Mouse (Mus musculus): Measurements from ENCODE around the gene Col5a1.

The Col5a1 gene

GRCm38 (mm10) chr2:28038391-28039096 lies 152.3 kb downstream of the Col5a1 start:
- peak; percentile 60 for DNase-seq

DNA sequence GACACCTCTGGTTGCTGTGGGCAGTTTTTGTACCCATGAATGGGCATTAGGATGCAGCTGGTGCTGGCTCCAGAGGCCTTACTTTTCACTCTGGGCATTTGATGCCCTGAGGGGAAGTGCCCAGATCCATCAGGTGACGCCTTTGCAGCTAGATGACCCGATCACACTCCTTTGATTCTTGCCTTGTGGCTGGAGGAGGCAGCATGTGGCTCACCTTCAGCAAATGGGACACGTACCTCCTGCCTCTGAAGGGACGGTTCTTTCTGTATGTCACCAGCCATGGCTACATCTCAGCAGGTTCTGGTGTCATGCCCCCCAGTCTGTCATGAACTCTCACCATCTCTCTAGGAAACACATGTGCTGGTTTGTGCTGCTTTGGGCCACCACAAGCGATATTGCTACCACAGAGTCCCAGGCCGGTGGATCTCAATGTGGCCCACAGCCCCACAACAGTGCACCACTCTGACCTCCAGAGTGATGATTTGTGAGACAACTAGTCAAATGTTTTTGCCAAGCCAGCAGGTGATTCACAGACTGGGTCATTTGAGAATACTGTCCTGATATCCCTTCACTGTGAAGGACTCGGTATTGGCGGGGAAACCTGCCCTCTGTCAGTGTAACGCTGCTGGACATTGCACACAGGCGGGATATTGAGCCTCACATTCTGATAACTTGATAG lies 153.6 kb downstream of the Col5a1 start:
- DNase-seq: no peak

GRCm38 (mm10) chr2:28040466-28040865 lies 154.2 kb downstream of the Col5a1 start:
- no peak for DNase-seq

- no peak for DNase-seq
These were observed 158.8 kb downstream of the Col5a1 start for GRCm38 (mm10) chr2:28044920-28045598.

GRCm38 (mm10) chr2:28046311-28046710 lies 160.1 kb downstream of the Col5a1 start:
- no peak for DNase-seq

GRCm38 (mm10) chr2:28047092-28047491 lies 160.9 kb downstream of the Col5a1 start:
- no peak for DNase-seq

DNA sequence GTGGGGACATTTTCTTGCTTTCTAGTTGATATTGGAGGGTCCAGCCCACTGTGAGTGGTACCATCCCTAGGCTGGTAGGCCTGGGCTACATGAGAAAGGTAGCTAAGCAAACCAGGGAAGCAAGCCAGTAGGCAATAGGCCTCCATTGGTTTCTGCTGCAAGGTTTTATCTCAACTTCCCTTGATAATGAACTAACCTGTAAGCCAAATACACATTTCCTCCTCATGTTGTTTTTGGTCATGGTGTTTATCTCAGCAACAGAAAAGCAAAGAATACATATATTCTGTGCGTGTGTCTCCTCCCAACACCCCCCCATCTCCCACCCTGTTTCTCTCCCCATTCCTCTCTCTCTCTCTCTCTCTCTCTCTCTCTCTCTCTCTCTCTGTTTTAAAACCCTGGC lies 173.7 kb downstream of the Col5a1 start:
- no peak for DNase-seq

- DNase-seq: no peak
These were observed 177.6 kb downstream of the Col5a1 start for GRCm38 (mm10) chr2:28063711-28064338.

DNA sequence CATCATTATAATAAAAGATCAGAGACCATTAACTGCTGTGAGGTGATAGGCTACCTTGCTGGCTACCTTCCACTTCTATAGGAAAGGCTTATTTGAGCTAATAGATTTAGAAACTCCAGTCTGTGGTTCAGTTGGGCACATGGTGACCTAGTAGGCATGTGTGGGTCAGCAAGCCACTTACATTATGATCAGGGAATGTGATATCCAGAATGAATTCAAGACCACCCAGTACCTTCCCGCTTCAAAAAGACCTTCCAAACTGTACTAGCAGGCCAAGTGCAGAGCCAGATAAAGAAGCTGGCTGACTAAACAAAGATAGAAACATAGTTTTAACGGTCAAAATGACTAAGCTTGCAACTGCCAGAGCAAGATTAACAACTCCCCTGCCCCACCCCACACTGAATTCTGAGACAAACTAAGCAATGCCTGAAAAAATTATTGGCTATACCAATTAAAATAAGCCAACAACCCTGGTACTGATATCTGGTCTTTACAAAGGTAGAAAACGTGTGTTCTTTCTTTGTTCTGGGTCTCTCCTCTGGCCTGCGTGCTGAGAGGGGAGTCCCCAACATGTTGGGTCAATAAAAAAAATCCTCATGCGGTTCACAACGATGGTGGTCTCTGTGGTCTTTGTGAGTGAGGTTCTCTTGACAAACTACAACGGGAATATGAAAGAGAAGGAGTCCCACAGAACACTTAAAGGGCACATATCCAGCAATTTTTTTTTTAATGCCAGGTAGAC lies 178.3 kb downstream of the Col5a1 start:
- DNase-seq: no peak

GRCm38 (mm10) chr2:28065081-28065651 lies 178.9 kb downstream of the Col5a1 start:
- no peak for DNase-seq

GRCm38 (mm10) chr2:28066686-28067085 lies 180.5 kb downstream of the Col5a1 start:
- DNase-seq: no peak

GRCm38 (mm10) chr2:28067175-28067574 lies 180.9 kb downstream of the Col5a1 start:
- peak; percentile 41 to 48 for DNase-seq

- peak in 1 of 2 experiments; percentile 26 for DNase-seq
These were observed 181.8 kb downstream of the Col5a1 start for GRCm38 (mm10) chr2:28067821-28068536.

DNA sequence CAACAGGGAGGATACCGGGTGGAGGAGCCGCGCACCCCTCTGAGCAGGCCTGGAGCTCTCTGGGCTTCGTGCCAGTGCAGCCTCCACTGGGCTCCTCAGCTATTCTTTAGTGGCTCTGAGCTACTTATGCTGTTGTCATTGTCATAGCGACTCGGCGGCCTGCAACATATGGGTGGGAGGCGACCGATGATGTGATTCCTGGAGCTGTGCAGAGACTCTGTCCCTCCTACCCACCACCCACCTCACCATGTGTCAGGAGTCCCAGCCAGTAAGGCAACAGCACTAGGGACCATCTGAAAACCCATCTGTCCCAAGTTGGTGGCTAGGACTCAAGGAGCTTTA lies 182.3 kb downstream of the Col5a1 start:
- peak; percentile 8 to 22 for DNase-seq

- no peak for DNase-seq
These were observed 189.5 kb downstream of the Col5a1 start for GRCm38 (mm10) chr2:28075616-28076187.

- no peak for DNase-seq
These were observed 198.5 kb downstream of the Col5a1 start, which contains the start of gene Fcnb for GRCm38 (mm10) chr2:28084768-28085167. Fcnb (minus strand) TSS chr2:28084885.

DNA sequence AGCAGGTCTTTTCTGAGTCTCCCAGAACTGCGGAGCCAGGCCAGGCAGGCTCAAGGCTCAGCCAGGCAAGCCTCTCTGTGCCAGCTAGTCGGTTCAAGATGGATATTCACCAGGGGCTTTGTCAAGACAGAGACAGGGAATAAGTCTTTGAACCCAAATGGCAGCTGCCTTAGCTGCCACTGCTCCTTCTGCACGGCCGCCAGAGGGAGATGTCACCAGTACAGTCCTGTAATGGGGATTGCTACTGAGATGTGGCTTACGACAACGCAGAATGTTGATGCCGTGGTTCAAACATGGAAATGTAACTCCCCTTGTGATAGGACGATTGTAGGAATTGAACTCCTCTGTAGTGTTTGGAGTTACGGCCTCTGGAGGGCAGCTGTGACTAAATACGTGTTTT lies 199.9 kb downstream of the Col5a1 start:
- no peak for DNase-seq

GRCm38 (mm10) chr2:28089095-28089494 lies 202.9 kb downstream of the Col5a1 start:
- DNase-seq: no peak

Measured in cerebellum, adult 18-20 months (tissue).